Mouse (Mus musculus) testis, adult 2 months (tissue): Measurements from ENCODE around the gene Hnf1a. TPM values are rescaled to one million over a fixed set of nuclear protein-coding genes. Genes with fewer than 3 reads are reported as not detected.

Experiments
- H3K27ac ChIP-seq: fragments of 200-500 bp; 2 replicates; pipeline ENCODE4 v1.5.1; 2012; ENCODE audit warnings: low read depth, low read length; ENCODE audit not compliant: control insufficient read depth, insufficient read depth
- H3K27me3 ChIP-seq: fragments of 200-500 bp; 2 replicates; pipeline ENCODE4 v1.6.1; 2012; ENCODE audit warnings: mild to moderate bottlenecking, low read length, moderate library complexity; ENCODE audit not compliant: control insufficient read depth, insufficient read depth
- H3K36me3 ChIP-seq: fragments of 200-500 bp; 2 replicates; pipeline ENCODE4 v1.6.1; 2012; ENCODE audit warnings: mild to moderate bottlenecking, low read length; ENCODE audit not compliant: control insufficient read depth, insufficient read depth
- H3K4me1 ChIP-seq: fragments of 200-500 bp; 2 replicates; pipeline ENCODE4 v1.6.1; 2012; ENCODE audit warnings: low read length; ENCODE audit not compliant: control insufficient read depth, insufficient read depth
- H3K4me3 ChIP-seq: fragments of 200-500 bp; 2 replicates; pipeline ENCODE4 v1.5.1; 2012; ENCODE audit warnings: low read depth, mild to moderate bottlenecking, low read length, moderate library complexity, mixed read lengths; ENCODE audit not compliant: control insufficient read depth
- CTCF ChIP-seq: fragments of 200-500 bp; IDR thresholded peaks from 2 replicates; pipeline ENCODE4 v1.5.1; 2012; ENCODE audit warnings: low read depth, mild to moderate bottlenecking, inconsistent platforms, low read length, moderate library complexity; ENCODE audit not compliant: control insufficient read depth, insufficient read depth, insufficient replicate concordance
- POLR2A ChIP-seq: fragments of 200-500 bp; IDR thresholded peaks from 2 replicates; pipeline ENCODE4 v1.6.1; 2012; ENCODE audit warnings: low read depth, mild to moderate bottlenecking, inconsistent platforms, low read length, moderate library complexity; ENCODE audit not compliant: control insufficient read depth
- polyA plus RNA-seq: library from polyadenylated mRNA; depleted of rRNA; stranded (reverse); fragments of >200 nt; gene quantifications from 2 replicates; pipeline ENCODE4 v1.2.3, GENCODE M21; 2012; rRNA removed

The Hnf1a gene
- polyA plus RNA-seq, 1 experiment = 0.17 TPM

DNA sequence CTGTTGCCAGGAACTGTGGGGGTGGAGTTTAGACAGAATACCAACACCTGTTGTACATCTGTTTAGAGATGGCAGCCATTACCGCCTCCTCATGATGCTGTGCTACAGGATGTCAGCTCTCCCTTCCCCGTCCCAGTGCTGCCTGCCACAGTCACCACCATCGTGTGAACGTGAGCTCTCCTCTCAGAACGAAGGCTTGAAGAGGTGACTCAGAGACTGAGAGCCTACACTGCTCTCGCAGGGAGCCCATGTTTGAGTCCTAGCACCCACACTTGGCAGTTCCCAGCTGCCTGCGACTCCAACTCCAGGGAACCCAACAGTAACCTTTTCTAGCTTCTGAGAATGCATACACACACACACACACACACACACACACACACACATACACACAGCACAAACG, 56.0 kb downstream of the Hnf1a start:
- Histone ChIP-seq H3K36me3 (no peaks in the 10 kb centered on the region), H3K4me3 (no peak overlapping the region), H3K27ac (no peak overlapping the region), H3K27me3 (no peaks in the 10 kb centered on the region), H3K4me1 (no peaks in the 10 kb centered on the region)
- TF ChIP-seq POLR2A = no peak
- no peak for TF ChIP-seq CTCF

DNA sequence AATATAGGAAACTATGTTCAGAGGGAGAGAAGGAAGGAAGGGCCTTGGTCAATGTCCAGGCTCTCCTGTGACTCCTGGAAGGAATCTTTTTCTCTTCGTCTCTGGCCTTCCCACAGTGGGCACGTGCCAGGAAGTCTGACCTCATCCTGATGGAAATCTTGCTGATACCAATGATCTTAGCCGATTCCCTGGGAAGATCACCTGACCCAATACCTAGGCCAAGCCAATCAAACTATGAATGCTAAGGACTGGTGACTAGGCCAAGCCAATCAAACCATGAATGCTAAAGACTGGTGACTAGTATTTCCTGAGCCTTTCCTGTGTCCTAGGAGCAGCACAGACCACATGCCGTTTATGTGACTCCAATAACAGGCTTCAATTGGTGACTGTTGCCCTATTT, 57.2 kb downstream of the Hnf1a start:
- TF ChIP-seq CTCF = no peak
- no peak for TF ChIP-seq POLR2A
- no peak overlapping the region for H3K27ac ChIP-seq
- H3K36me3 ChIP-seq = no peaks in the 10 kb centered on the region
- H3K4me3 ChIP-seq = no peak overlapping the region
- no peaks in the 10 kb centered on the region for H3K27me3 ChIP-seq
- H3K4me1 ChIP-seq = peaks cover 1% of the 10 kb centered on the region

DNA sequence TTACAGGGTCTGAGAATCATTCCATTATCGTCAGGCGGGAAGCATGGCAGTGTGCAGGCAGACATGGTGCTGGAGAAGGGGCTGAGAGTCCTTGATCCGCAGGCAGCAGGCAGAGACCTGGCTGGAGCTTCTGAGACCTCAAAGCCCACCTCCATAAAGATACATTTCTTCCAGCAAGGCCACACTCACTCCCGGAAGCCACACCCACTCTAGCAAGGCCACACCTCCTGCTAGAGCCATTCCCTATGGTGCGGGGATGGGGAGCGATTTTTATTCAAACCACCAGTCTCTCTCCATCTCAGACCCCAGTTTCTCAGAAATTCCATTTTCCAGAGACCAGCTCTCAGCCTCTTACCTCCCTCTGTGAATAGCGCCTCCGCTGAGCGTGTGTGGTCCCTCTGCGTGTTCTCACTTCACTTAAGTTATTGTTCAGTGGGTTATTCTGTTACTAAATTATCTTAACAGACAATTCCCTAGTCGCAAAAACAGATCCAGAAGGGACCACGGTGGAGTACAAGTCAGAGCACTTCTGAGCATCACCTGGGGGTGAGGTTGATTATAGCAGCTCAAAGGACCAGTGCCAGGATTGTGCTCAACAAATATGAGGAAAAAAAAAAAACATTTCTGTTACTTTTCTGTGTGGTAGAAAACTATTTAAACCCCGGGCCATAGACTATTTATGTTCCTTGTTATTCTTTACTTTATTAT, 62.1 kb downstream of the Hnf1a start:
- Histone ChIP-seq H3K36me3 (no peaks in the 10 kb centered on the region), H3K27ac (no peak overlapping the region), H3K4me1 (peaks cover 4% of the 10 kb centered on the region), H3K4me3 (no peak overlapping the region; the same call in 1 of the 2 replicates), H3K27me3 (no peaks in the 10 kb centered on the region)
- no peak for TF ChIP-seq CTCF
- no peak for TF ChIP-seq POLR2A

DNA sequence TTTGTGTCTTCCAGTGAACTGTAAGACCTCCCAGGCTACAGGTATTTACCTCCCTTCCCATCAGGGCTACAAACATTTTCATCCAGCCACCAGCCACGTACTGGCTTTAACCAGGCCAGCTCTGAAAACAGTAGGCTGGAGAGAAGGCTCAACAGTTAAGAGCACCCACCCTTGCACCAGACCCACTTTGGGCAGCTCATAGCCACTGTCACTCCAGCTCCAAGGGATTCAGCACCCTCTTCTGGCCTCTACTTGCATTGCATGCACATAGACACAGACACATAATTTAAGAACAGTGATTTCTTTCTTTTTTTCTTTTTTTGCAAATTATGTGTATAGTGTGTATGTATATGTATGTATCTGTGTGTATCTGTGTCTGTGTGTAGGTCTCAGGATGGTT, 68.5 kb downstream of the Hnf1a start:
- Histone ChIP-seq H3K4me3 (no peak overlapping the region), H3K27me3 (no peaks in the 10 kb centered on the region), H3K4me1 (peaks cover 2% of the 10 kb centered on the region; the same call in 1 of the 2 replicates), H3K27ac (no peak overlapping the region), H3K36me3 (no peaks in the 10 kb centered on the region)
- TF ChIP-seq CTCF = peak; percentile 54; the same call in 1 of the 2 replicates
- TF ChIP-seq POLR2A = no peak

Other genes with a start within 250 kb of the Hnf1a start
- 167 and 170 TPM in 2 replicates for gene Ankrd13a, start 196.4 kb downstream of the Hnf1a start, polyA plus RNA-seq
- gene Git2, start 195.6 kb downstream of the Hnf1a start, polyA plus RNA-seq = 15.1 and 16.1 TPM in 2 replicates
- gene 1500011B03Rik, start 147.6 kb downstream of the Hnf1a start, polyA plus RNA-seq = 51.7 and 67.4 TPM in 2 replicates
- 54.0 and 68.8 TPM in 2 replicates for gene 4930519G04Rik, start 117.4 kb downstream of the Hnf1a start, polyA plus RNA-seq
- not detected in 2 replicates for gene Gm9936, start 112.4 kb downstream of the Hnf1a start, polyA plus RNA-seq
- gene Oasl2, start 74.2 kb downstream of the Hnf1a start, polyA plus RNA-seq = 3.9 and 4.4 TPM in 2 replicates
- gene Oasl1, start 47.9 kb downstream of the Hnf1a start, polyA plus RNA-seq = 3.0 and 4.2 TPM in 2 replicates
- 3.9 and 4.5 TPM in 2 replicates for gene 2210016L21Rik, start 28.9 kb downstream of the Hnf1a start, polyA plus RNA-seq
- 88.6 and 93.9 TPM in 2 replicates for gene Sppl3, start 40.0 kb upstream of the Hnf1a start, polyA plus RNA-seq
- gene Gm10401, start 127.2 kb upstream of the Hnf1a start, polyA plus RNA-seq = not detected in 2 replicates
- 11.2 and 12.1 TPM in 2 replicates for gene Acads, start 148.3 kb upstream of the Hnf1a start, polyA plus RNA-seq
- 15.7 and 21.1 TPM in 2 replicates for gene Unc119b, start 163.9 kb upstream of the Hnf1a start, polyA plus RNA-seq
- 85.1 and 115 TPM in 2 replicates for gene Mlec, start 187.1 kb upstream of the Hnf1a start, polyA plus RNA-seq
- gene Cabp1, start 223.3 kb upstream of the Hnf1a start, polyA plus RNA-seq = 7.2 and 9.1 TPM in 2 replicates